Mouse (Mus musculus): Measurements from ENCODE around the gene Inafm2.

GRCm38 (mm10) chr2:118701971-118702882, 43.3 kb upstream of the Inafm2 start:
- TF ChIP-seq POLR2A (IDR thresholded peaks at IDR 0.05; ENCODE audit: insufficient read depth, low read length), result no peak
- no peak for TF ChIP-seq EP300 (IDR thresholded peaks at IDR 0.05; ENCODE audit: insufficient read depth, low read depth, low read length)
- no peak for TF ChIP-seq CTCF (IDR thresholded peaks at IDR 0.05; ENCODE audit: low read depth, low read length)

Measured in ES-Bruce4 (cell line).